Mouse (Mus musculus) ES-E14 (cell line): Measurements from ENCODE around the gene Ccdc62. TPM values are rescaled to one million over a fixed set of nuclear protein-coding genes. Genes with fewer than 3 reads are reported as not detected.

Experiments
- DNase-seq: peaks from one replicate; pipeline ENCODE4 v3.0.0-alpha.2; 2013; ENCODE audit warnings: low read depth, low spot score
- H3K27ac ChIP-seq: 2 replicates; pipeline ENCODE4 v1.5.1; 2012; ENCODE audit warnings: low read depth, mild to moderate bottlenecking, low read length, moderate library complexity, mixed read lengths; ENCODE audit not compliant: poor library complexity, insufficient read depth, severe bottlenecking
- H3K36me3 ChIP-seq: 2 replicates; pipeline ENCODE4 v1.6.1; 2012; ENCODE audit warnings: mild to moderate bottlenecking, low read length, moderate library complexity, mixed read lengths; ENCODE audit not compliant: control insufficient read depth, poor library complexity, insufficient read depth, severe bottlenecking
- H3K4me1 ChIP-seq, 2 experiments: fragments of 150-350 bp in 1 of 2; sonication (generic) in 1 of 2; 2 replicates each; pipeline ENCODE4 v1.6.1; 2012; ENCODE audit warnings: low read length in 2 of 2, mild to moderate bottlenecking in 1 of 2, mixed read lengths in 1 of 2; ENCODE audit not compliant: control insufficient read depth in 2 of 2, insufficient read depth in 2 of 2, poor library complexity in 1 of 2
- H3K4me3 ChIP-seq, 2 experiments: fragments of 150-350 bp in 1 of 2; sonication (generic) in 1 of 2; 2 replicates each; pipeline ENCODE4 v1.5.1; 2012; ENCODE audit warnings: low read length in 2 of 2, low read depth in 1 of 2, mild to moderate bottlenecking in 1 of 2, mixed read lengths in 1 of 2; ENCODE audit not compliant: insufficient read depth in 1 of 2, poor library complexity in 1 of 2, severe bottlenecking in 1 of 2
- H3K9ac ChIP-seq: 2 replicates; pipeline ENCODE4 v1.6.1; 2012; ENCODE audit warnings: low read depth, mild to moderate bottlenecking, low read length, mixed read lengths; ENCODE audit not compliant: poor library complexity, insufficient read depth, severe bottlenecking
- H3K9me3 ChIP-seq: fragments of 150-350 bp; sonication (generic); 2 replicates; pipeline ENCODE4 v1.6.1; 2012; ENCODE audit warnings: low read depth, mild to moderate bottlenecking, low read length; ENCODE audit not compliant: control insufficient read depth, insufficient read depth
- CHD2 ChIP-seq: IDR thresholded peaks from 2 replicates; pipeline ENCODE4 v1.6.1; 2014; ENCODE audit warnings: mild to moderate bottlenecking, low read depth, low read length, inconsistent platforms
- HCFC1 ChIP-seq: IDR thresholded peaks from 2 replicates; pipeline ENCODE4 v1.6.1; 2012; ENCODE audit warnings: low read length, inconsistent platforms, borderline replicate concordance; ENCODE audit not compliant: insufficient read depth
- MAFK ChIP-seq: IDR thresholded peaks from 2 replicates; pipeline ENCODE4 v1.6.1; 2014; ENCODE audit warnings: mild to moderate bottlenecking, low read depth, low read length, inconsistent platforms; ENCODE audit not compliant: insufficient read depth
- ZC3H11A ChIP-seq: IDR thresholded peaks from 2 replicates; pipeline ENCODE4 v1.6.1; 2012; ENCODE audit warnings: low read depth, mild to moderate bottlenecking, inconsistent platforms, low read length, borderline replicate concordance
- ZNF384 ChIP-seq: IDR thresholded peaks from 2 replicates; pipeline ENCODE4 v1.6.1; 2012; ENCODE audit warnings: low read depth, low read length, inconsistent platforms
- in situ Hi-C, 2 experiments: fragments of 600-800 bp; cut with MboI; formaldehyde crosslinking; loops; one replicate each; pipeline ENCODE4 v1.15.1; 2025; ENCODE audit warnings: low sequenced_read_pairs in 2 of 2, inconsistent platforms in 1 of 2; ENCODE audit not compliant: unreplicated experiment in 2 of 2
- total RNA-seq: library from RNA; depleted of rRNA; stranded (reverse); fragments of 300-350 nt; gene quantifications from 2 replicates; pipeline ENCODE4 v1.2.3, GENCODE M21; 2012

Ccdc62 gene
- total RNA-seq, 1 experiment = 6.3 TPM

GRCm38 (mm10) chr5:123996695-123997094 is 66.2 kb downstream of the Ccdc62 start:
- TF ChIP-seq MAFK (no peak), CHD2 (no peak), ZNF384 (no peak), HCFC1 (no peak), ZC3H11A (no peak)
- in situ Hi-C loops = no loop called here
- no peak overlapping the region for H3K27ac ChIP-seq
- no peak for DNase-seq
- peak overlapping the region in 1 of 2 experiments; percentile 26; a peak in 3 of 4 replicates for H3K4me3 ChIP-seq
- no peak overlapping the region for H3K9ac ChIP-seq
- peaks cover 0 to 23% of the 10 kb centered on the region in 2 experiments; a peak in 2 of 4 replicates for H3K4me1 ChIP-seq
- H3K36me3 ChIP-seq = peaks cover 8% of the 10 kb centered on the region; the same call in 1 of the 2 replicates
- H3K9me3 ChIP-seq = no peaks in the 10 kb centered on the region

DNA sequence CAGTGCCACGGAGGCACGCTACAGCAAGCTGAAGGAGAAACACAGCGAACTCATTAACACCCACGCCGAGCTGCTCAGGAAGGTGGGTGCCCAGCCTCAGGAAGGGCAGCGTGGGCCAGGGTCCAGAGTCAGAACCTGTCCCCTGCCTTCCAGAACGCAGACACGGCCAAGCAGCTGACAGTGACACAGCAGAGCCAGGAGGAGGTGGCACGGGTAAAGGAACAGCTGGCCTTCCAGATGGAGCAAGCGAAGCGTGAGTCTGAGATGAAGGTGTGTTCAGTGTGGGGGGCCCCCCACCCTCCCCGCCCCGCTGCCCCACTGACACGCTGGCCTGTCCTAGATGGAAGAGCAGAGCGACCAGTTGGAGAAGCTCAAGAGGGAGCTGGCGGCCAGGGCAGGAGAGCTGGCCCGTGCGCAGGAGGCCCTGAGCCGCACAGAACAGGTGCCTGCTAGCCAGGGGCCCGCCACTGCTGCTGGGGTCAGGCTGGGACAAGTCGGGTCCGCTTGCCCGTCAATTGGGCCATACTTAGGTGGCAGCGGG is 66.8 kb downstream of the Ccdc62 start:
- TF ChIP-seq ZNF384 (no peak), HCFC1 (no peak), MAFK (no peak)
- H3K36me3 ChIP-seq = peaks cover 6% of the 10 kb centered on the region; the same call in 1 of the 2 replicates
- peaks cover 0 to 23% of the 10 kb centered on the region in 2 experiments; a peak in 2 of 4 replicates for H3K4me1 ChIP-seq
- no peaks in the 10 kb centered on the region for H3K9me3 ChIP-seq
- H3K27ac ChIP-seq = no peak overlapping the region
- no peak overlapping the region for H3K9ac ChIP-seq
- in situ Hi-C loops = no loop called here
- no peak for DNase-seq
- peak overlapping the region; percentile 26 to 46 for H3K4me3 ChIP-seq

DNA sequence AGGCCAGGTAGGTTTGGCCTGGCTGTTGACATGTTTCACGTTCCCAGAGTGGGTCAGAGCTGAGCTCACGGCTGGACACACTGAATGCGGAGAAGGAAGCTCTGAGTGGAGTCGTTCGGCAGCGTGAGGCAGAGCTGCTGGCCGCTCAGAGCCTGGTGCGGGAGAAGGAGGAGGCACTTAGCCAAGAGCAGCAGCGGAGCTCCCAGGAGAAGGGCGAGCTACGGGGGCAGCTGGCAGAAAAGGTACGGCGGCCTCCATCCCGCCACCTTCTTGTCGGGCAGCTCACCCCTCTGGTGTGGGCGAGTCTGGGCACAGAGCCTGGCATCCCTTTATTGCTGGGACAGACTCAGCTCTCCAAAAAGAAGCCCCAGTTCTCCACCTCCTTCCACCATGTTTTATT is 67.3 kb downstream of the Ccdc62 start:
- H3K9ac ChIP-seq = no peak overlapping the region
- no peak overlapping the region for H3K27ac ChIP-seq
- peaks cover 0 to 23% of the 10 kb centered on the region in 2 experiments; a peak in 2 of 4 replicates for H3K4me1 ChIP-seq
- H3K4me3 ChIP-seq = peak overlapping the region; percentile 26 to 46; a peak in 3 of 4 replicates
- TF ChIP-seq ZNF384 (no peak), MAFK (no peak), CHD2 (no peak), ZC3H11A (no peak)
- in situ Hi-C loops = no loop called here
- no peaks in the 10 kb centered on the region for H3K9me3 ChIP-seq
- DNase-seq = no peak
- peaks cover 6% of the 10 kb centered on the region; the same call in 1 of the 2 replicates for H3K36me3 ChIP-seq

DNA sequence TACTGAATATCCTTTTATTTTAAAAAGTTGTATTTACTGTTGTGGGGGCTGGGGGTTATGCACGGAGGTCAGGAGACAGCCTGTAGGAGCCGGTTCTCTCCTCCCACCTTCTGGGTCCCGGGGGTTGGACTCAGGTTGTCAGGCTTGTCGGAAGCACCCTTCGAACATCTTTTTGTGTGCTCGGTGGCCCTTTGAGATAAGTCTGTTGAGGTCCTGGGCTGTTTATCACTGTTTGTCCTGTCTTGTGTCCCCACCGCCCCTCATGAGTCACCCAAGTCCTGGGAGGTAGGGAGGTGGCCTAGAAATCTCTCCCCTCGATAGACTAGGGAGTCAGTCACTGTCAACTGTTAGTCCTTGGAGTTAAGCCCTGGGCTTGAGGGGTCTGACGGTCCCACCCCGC is 67.9 kb downstream of the Ccdc62 start:
- no peak for DNase-seq
- H3K4me3 ChIP-seq = no peak overlapping the region
- peaks cover 6% of the 10 kb centered on the region; the same call in 1 of the 2 replicates for H3K36me3 ChIP-seq
- peaks cover 0 to 23% of the 10 kb centered on the region in 2 experiments; a peak in 2 of 4 replicates for H3K4me1 ChIP-seq
- no peak overlapping the region for H3K9ac ChIP-seq
- H3K9me3 ChIP-seq = no peaks in the 10 kb centered on the region
- no peak overlapping the region for H3K27ac ChIP-seq
- TF ChIP-seq ZNF384 (no peak), CHD2 (no peak), ZC3H11A (no peak), MAFK (no peak), HCFC1 (no peak)
- in situ Hi-C loops = no loop called here

- TF ChIP-seq CHD2 (no peak), ZNF384 (no peak), ZC3H11A (peak; percentile 76; the same call in 1 of the 2 replicates), MAFK (no peak)
- H3K9me3 ChIP-seq = no peaks in the 10 kb centered on the region
- H3K27ac ChIP-seq = no peak overlapping the region
- H3K4me1 ChIP-seq = peaks cover 0 to 20% of the 10 kb centered on the region in 2 experiments; a peak in 2 of 4 replicates
- no peak overlapping the region for H3K9ac ChIP-seq
- peak; percentile 85 for DNase-seq
- H3K36me3 ChIP-seq = peaks cover 9% of the 10 kb centered on the region
- no peak overlapping the region for H3K4me3 ChIP-seq
- in situ Hi-C loops = loop anchor here in 1 of 2 experiments (5.0 kb wide), 1 partner anchor 81 kb away; no protein-coding TSS in a partner anchor
Measured at GRCm38 (mm10) chr5:124000824-124001223, 70.3 kb downstream of the Ccdc62 start.
